Mouse (Mus musculus) MEL (cell line): ENCODE results near the gene Gm20388. TPM values are rescaled to one million over a fixed set of nuclear protein-coding genes. Genes with fewer than 3 reads are reported as not detected.
"Not testable (repeated sequence)": the region's sequence is repeated elsewhere in the genome, so short reads cannot be mapped to it uniquely, and the experiment has no call there.

Source experiments
- DNase-seq: peaks from one replicate; pipeline ENCODE4 v3.0.0; 2011; ENCODE audit warnings: low read depth, low spot score
- H3K27ac ChIP-seq: 2 replicates; pipeline ENCODE4 v1.5.1; 2012; ENCODE audit warnings: low read depth, mild to moderate bottlenecking, control low read depth, low read length, moderate library complexity; ENCODE audit not compliant: control insufficient read depth
- H3K27me3 ChIP-seq, 2 experiments: fragments of 150-350 bp in 1 of 2; sonication (generic) in 1 of 2; 2 replicates each; pipeline ENCODE4 v1.6.1; 2012; ENCODE audit warnings: low read length in 2 of 2, mild to moderate bottlenecking in 2 of 2, improper control_type of control experiment in 1 of 2, moderate library complexity in 1 of 2; ENCODE audit not compliant: insufficient read depth in 2 of 2, control insufficient read depth in 1 of 2
- H3K36me3 ChIP-seq, 2 experiments: 2 replicates each; pipeline ENCODE4 v1.6.1; 2012 to 2014; ENCODE audit warnings: low read length in 2 of 2, improper control_type of control experiment in 1 of 2, inconsistent platforms in 1 of 2, mild to moderate bottlenecking in 1 of 2; ENCODE audit not compliant: insufficient read depth in 2 of 2, control insufficient read depth in 1 of 2
- H3K4me1 ChIP-seq, 2 experiments: fragments of 150-350 bp in 1 of 2; sonication (generic) in 1 of 2; 2 replicates each; pipeline ENCODE4 v1.6.1; 2012; ENCODE audit warnings: low read length in 2 of 2, improper control_type of control experiment in 1 of 2, mild to moderate bottlenecking in 1 of 2; ENCODE audit not compliant: insufficient read depth in 2 of 2, control insufficient read depth in 1 of 2
- H3K4me3 ChIP-seq, 2 experiments: fragments of 150-350 bp in 1 of 2; sonication (generic) in 1 of 2; 2 replicates each; pipeline ENCODE4 v1.5.1; 2012; ENCODE audit warnings: low read depth in 2 of 2, low read length in 2 of 2, mild to moderate bottlenecking in 2 of 2, moderate library complexity in 2 of 2, control low read depth in 1 of 2, improper control_type of control experiment in 1 of 2; ENCODE audit not compliant: control insufficient read depth in 1 of 2, insufficient read depth in 1 of 2
- H3K79me2 ChIP-seq: 2 replicates; pipeline ENCODE4 v1.6.1; 2012; ENCODE audit warnings: mild to moderate bottlenecking, low read length, moderate library complexity; ENCODE audit not compliant: control insufficient read depth, poor library complexity, insufficient read depth
- H3K9ac ChIP-seq: 2 replicates; pipeline ENCODE4 v1.6.1; 2012; ENCODE audit warnings: low read depth, mild to moderate bottlenecking, control low read depth, low read length, moderate library complexity; ENCODE audit not compliant: control insufficient read depth, poor library complexity, severe bottlenecking
- H3K9me3 ChIP-seq: fragments of 150-350 bp; sonication (generic); replicated peaks from 2 replicates; pipeline ENCODE4 v1.6.1; 2012; ENCODE audit warnings: mild to moderate bottlenecking, low read length, improper control_type of control experiment, moderate library complexity; ENCODE audit not compliant: insufficient read depth
- CHD1 ChIP-seq: IDR thresholded peaks from 2 replicates; pipeline ENCODE4 v1.6.1; 2012; ENCODE audit warnings: low read depth, mild to moderate bottlenecking, inconsistent platforms, low read length, improper control_type of control experiment
- E2F4 ChIP-seq: IDR thresholded peaks from 2 replicates; pipeline ENCODE4 v1.6.1; 2011; ENCODE audit warnings: low read depth, low read length, improper control_type of control experiment, borderline replicate concordance
- ELF1 ChIP-seq: IDR thresholded peaks from 2 replicates; pipeline ENCODE4 v1.6.1; 2014; ENCODE audit warnings: low read depth, mild to moderate bottlenecking, inconsistent platforms, low read length, improper control_type of control experiment, moderate library complexity
- EP300 ChIP-seq, 2 experiments: IDR thresholded peaks; 2 replicates each; pipeline ENCODE4 v1.6.1; 2011; ENCODE audit warnings: improper control_type of control experiment in 2 of 2, low read length in 2 of 2, low read depth in 1 of 2, mild to moderate bottlenecking in 1 of 2
- KAT2A ChIP-seq: conservative IDR thresholded peaks from 2 replicates; pipeline ENCODE4 v1.6.1; 2012; ENCODE audit warnings: low read depth, low read length, improper control_type of control experiment, inconsistent platforms
- MAFK ChIP-seq: IDR thresholded peaks from 2 replicates; pipeline ENCODE4 v1.6.1; 2011; ENCODE audit warnings: low read depth, mild to moderate bottlenecking, low read length, improper control_type of control experiment, borderline replicate concordance
- MAZ ChIP-seq: IDR thresholded peaks from 2 replicates; pipeline ENCODE4 v1.6.1; 2012; ENCODE audit warnings: low read depth, mild to moderate bottlenecking, inconsistent platforms, low read length, improper control_type of control experiment
- MEF2A ChIP-seq: IDR thresholded peaks from 2 replicates; pipeline ENCODE4 v1.6.1; 2014; ENCODE audit warnings: low read depth, mild to moderate bottlenecking, inconsistent platforms, low read length, improper control_type of control experiment; ENCODE audit not compliant: poor library complexity, insufficient replicate concordance, severe bottlenecking; ENCODE audit errors: extremely low read depth
- MXI1 ChIP-seq: IDR thresholded peaks from 2 replicates; pipeline ENCODE4 v1.6.1; 2011; ENCODE audit warnings: mild to moderate bottlenecking, low read depth, low read length, improper control_type of control experiment
- NELFE ChIP-seq: IDR thresholded peaks from 2 replicates; pipeline ENCODE4 v1.6.1; 2011; ENCODE audit warnings: low read depth, low read length, improper control_type of control experiment
- NRF1 ChIP-seq: IDR thresholded peaks from 2 replicates; pipeline ENCODE4 v1.6.1; 2014; ENCODE audit warnings: low read depth, mild to moderate bottlenecking, inconsistent platforms, low read length, improper control_type of control experiment, moderate library complexity; ENCODE audit not compliant: poor library complexity, insufficient read depth, severe bottlenecking
- RAD21 ChIP-seq: IDR thresholded peaks from 2 replicates; pipeline ENCODE4 v1.6.1; 2011; ENCODE audit warnings: mild to moderate bottlenecking, low read depth, low read length, improper control_type of control experiment
- SIN3A ChIP-seq: IDR thresholded peaks from 2 replicates; pipeline ENCODE4 v1.6.1; 2012; ENCODE audit warnings: low read length, improper control_type of control experiment, inconsistent platforms
- TAL1 ChIP-seq: IDR thresholded peaks from 2 replicates; pipeline ENCODE4 v1.6.1; 2012; ENCODE audit warnings: mild to moderate bottlenecking, inconsistent platforms, low read length, moderate library complexity, mixed read lengths
- TBP ChIP-seq: IDR thresholded peaks from 2 replicates; pipeline ENCODE4 v1.8.0; 2011; ENCODE audit warnings: low read depth, low read length, improper control_type of control experiment
- TCF12 ChIP-seq: IDR thresholded peaks from 2 replicates; pipeline ENCODE4 v1.6.1; 2014; ENCODE audit warnings: low read depth, mild to moderate bottlenecking, inconsistent platforms, low read length, improper control_type of control experiment, moderate library complexity
- UBTF ChIP-seq: IDR thresholded peaks from 2 replicates; pipeline ENCODE4 v1.6.1; 2012; ENCODE audit warnings: low read depth, mild to moderate bottlenecking, inconsistent platforms, low read length, improper control_type of control experiment, moderate library complexity, borderline replicate concordance; ENCODE audit not compliant: insufficient read depth
- ZKSCAN1 ChIP-seq: IDR thresholded peaks from 2 replicates; pipeline ENCODE4 v1.6.1; 2012; ENCODE audit warnings: low read depth, mild to moderate bottlenecking, inconsistent platforms, low read length, improper control_type of control experiment, moderate library complexity
- ZNF384 ChIP-seq: IDR thresholded peaks from 2 replicates; pipeline ENCODE4 v1.6.1; 2012; ENCODE audit warnings: low read depth, mild to moderate bottlenecking, inconsistent platforms, low read length, improper control_type of control experiment
- polyA plus RNA-seq, 2 experiments: library from polyadenylated mRNA; stranded (reverse) in 1 of 2; unstranded in 1 of 2; fragments of >175 nt in 1 of 2; fragments of >200 nt in 1 of 2; gene quantifications; 2 replicates each; pipeline versions ENCODE4 v1.2.1 to v1.2.4; 2012; ENCODE audit warnings: low replicate concordance in 2 of 2, low read depth in 1 of 2; ENCODE audit not compliant: insufficient read length in 2 of 2, insufficient read depth in 1 of 2, missing spikeins in 1 of 2
- total RNA-seq: library from RNA; depleted of rRNA; stranded (reverse); fragments of 300-350 nt; gene quantifications from 2 replicates; pipeline ENCODE4 v1.2.3, GENCODE M21; 2012

Gm20388 gene
- total and polyA plus RNA-seq, 3 experiments = 11.1 to 17.8 TPM; not detected in 1

DNA sequence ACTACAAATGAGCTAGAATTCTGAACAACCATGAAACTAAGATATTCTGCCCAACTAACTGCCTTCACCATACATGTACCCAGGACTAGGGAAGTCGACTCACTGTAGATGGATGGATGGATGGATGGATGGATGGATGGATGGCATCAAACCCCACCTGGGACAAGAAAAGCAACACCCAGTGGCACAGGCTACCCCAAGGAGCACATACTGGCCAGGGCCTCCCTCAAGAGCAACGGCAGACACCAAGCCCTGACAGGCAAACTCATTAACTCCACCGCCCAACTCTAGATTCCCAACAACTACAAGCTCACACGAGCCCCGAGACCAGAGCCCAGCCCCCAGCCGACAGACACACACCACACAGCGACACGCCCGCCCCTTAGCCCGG is 3626.3 kb downstream of the Gm20388 start:
- TF ChIP-seq MEF2A (no peak), MAZ (no peak), UBTF (no peak), MAFK (no peak), ZNF384 (no peak), ZKSCAN1 (no peak), SIN3A (no peak), MXI1 (no peak), CHD1 (no peak), NRF1 (no peak), TBP (no peak), TAL1 (no peak), TCF12 (no peak), NELFE (no peak), KAT2A (no peak), E2F4 (no peak), RAD21 (no peak), EP300 (IDR thresholded peaks at IDR 0.05; ENCODE audit: low read depth in 1 of 2, low read length in 2 of 2) (no peak), ELF1 (no peak)
- Histone ChIP-seq H3K27ac (no peak overlapping the region), H3K9me3 (no peaks in the 10 kb centered on the region), H3K36me3 (no peaks in the 10 kb centered on the region), H3K4me3 (no peak overlapping the region), H3K9ac (no peak overlapping the region), H3K4me1 (no peaks in the 10 kb centered on the region), H3K79me2 (no peaks in the 10 kb centered on the region), H3K27me3 (no peaks in the 10 kb centered on the region)
- no peak for DNase-seq

DNA sequence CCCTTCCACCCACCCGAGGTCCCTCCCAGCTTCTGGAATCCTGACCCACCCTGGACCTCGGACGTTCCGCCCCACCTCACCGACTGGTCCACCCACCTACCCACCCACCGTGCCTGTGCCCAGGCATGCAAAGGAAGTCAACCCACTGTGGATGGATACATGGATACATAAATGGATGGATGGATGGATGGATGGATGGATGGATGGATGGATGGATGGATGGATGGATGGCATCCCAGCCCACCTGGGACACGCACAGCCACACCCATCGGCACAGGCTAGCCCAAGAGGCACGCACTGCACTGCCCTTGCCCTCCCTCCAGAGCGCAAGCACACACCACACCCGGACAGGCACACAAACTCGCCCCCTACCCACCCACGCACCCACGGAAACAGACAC is 3627.0 kb downstream of the Gm20388 start:
- not testable (repeated sequence) for H3K9ac ChIP-seq, H3K27ac ChIP-seq, H3K79me2 ChIP-seq, H3K4me3 ChIP-seq, H3K9me3 ChIP-seq, H3K4me1 ChIP-seq, DNase-seq, H3K27me3 ChIP-seq, H3K36me3 ChIP-seq
